Mouse (Mus musculus): ENCODE results near the gene Krtap10-4. TPM values are rescaled to one million over a fixed set of nuclear protein-coding genes. Genes with fewer than 3 reads are reported as not detected.
"Not testable (repeated sequence)": the region's sequence is repeated elsewhere in the genome, so short reads cannot be mapped to it uniquely, and the experiment has no call there.

The Krtap10-4 gene
- polyA plus RNA-seq, 1 experiment = not detected

- no peak overlapping the region for H3K27ac ChIP-seq (ENCODE audit: insufficient read depth, low read length)
- no peaks in the 10 kb centered on the region for H3K4me1 ChIP-seq (ENCODE audit: control insufficient read depth, insufficient read depth, low read length)
- no peak overlapping the region for H3K4me3 ChIP-seq (ENCODE audit: insufficient read depth, low read length)
- TF ChIP-seq POLR2A (IDR thresholded peaks at IDR 0.05; ENCODE audit: low read depth, low read length) = no peak
- no peak for TF ChIP-seq CTCF (IDR thresholded peaks at IDR 0.05; ENCODE audit: borderline replicate concordance, insufficient read depth, low read length)
Observed at GRCm38 (mm10) chr10:77797677-77798076, 29.2 kb downstream of the Krtap10-4 start.

- no peaks in the 10 kb centered on the region for H3K4me1 ChIP-seq (ENCODE audit: control insufficient read depth, insufficient read depth, low read length)
- TF ChIP-seq CTCF (IDR thresholded peaks at IDR 0.05; ENCODE audit: borderline replicate concordance, insufficient read depth, low read length) (no peak), POLR2A (IDR thresholded peaks at IDR 0.05; ENCODE audit: low read depth, low read length) (no peak)
- H3K27ac ChIP-seq (ENCODE audit: insufficient read depth, low read length) = no peak within 1 kb of the TSS
- H3K4me3 ChIP-seq (ENCODE audit: insufficient read depth, low read length) = no peak within 1 kb of the TSS
Observed at GRCm38 (mm10) chr10:77794976-77795375, 31.9 kb downstream of the Krtap10-4 start, which contains the start of gene Gm9639. Gene Gm9639, minus strand, starts transcription at chr10:77795076.

- TF ChIP-seq CTCF (IDR thresholded peaks at IDR 0.05; ENCODE audit: borderline replicate concordance, insufficient read depth, low read length) = no peak
- TF ChIP-seq POLR2A (IDR thresholded peaks at IDR 0.05; ENCODE audit: low read depth, low read length) = no peak
- Histone ChIP-seq H3K4me3 (ENCODE audit: insufficient read depth, low read length) (no peak overlapping the region), H3K27ac (ENCODE audit: insufficient read depth, low read length) (no peak overlapping the region), H3K4me1 (ENCODE audit: control insufficient read depth, insufficient read depth, low read length) (no peaks in the 10 kb centered on the region)
Observed at GRCm38 (mm10) chr10:77788621-77789020, 38.3 kb downstream of the Krtap10-4 start.

GRCm38 (mm10) chr10:77787876-77788275 lies 39.0 kb downstream of the Krtap10-4 start, which contains the start of gene Gm7137:
Gene Gm7137, minus strand, starts transcription at chr10:77788200.
- H3K4me3 ChIP-seq (ENCODE audit: insufficient read depth, low read length); H3K4me1 ChIP-seq (ENCODE audit: control insufficient read depth, insufficient read depth, low read length); H3K27ac ChIP-seq (ENCODE audit: insufficient read depth, low read length): not testable (repeated sequence)

GRCm38 (mm10) chr10:77783396-77783795 lies 43.5 kb downstream of the Krtap10-4 start:
- not testable (repeated sequence) for H3K4me1 ChIP-seq (ENCODE audit: control insufficient read depth, insufficient read depth, low read length); H3K4me3 ChIP-seq (ENCODE audit: insufficient read depth, low read length); H3K27ac ChIP-seq (ENCODE audit: insufficient read depth, low read length)

GRCm38 (mm10) chr10:77782442-77782841 lies 44.5 kb downstream of the Krtap10-4 start, which contains the start of gene Gm3250:
Gene Gm3250, minus strand, starts transcription at chr10:77782542.
- H3K4me3 ChIP-seq (ENCODE audit: insufficient read depth, low read length); H3K4me1 ChIP-seq (ENCODE audit: control insufficient read depth, insufficient read depth, low read length); H3K27ac ChIP-seq (ENCODE audit: insufficient read depth, low read length): not testable (repeated sequence)

GRCm38 (mm10) chr10:77776844-77777243 lies 50.1 kb downstream of the Krtap10-4 start, which contains the start of gene Gm7138:
Gene Gm7138, minus strand, starts transcription at chr10:77776944.
- not testable (repeated sequence) for H3K4me3 ChIP-seq (ENCODE audit: insufficient read depth, low read length); H3K4me1 ChIP-seq (ENCODE audit: control insufficient read depth, insufficient read depth, low read length); H3K27ac ChIP-seq (ENCODE audit: insufficient read depth, low read length)

Other genes starting within 250 kb of the Krtap10-4 start
- gene Pttg1ip, start 245.4 kb downstream of the Krtap10-4 start, polyA plus RNA-seq (2011; ENCODE audit: insufficient read length, low read depth, missing spikeins) = 138 and 151 TPM in 2 replicates
- 130 and 167 TPM in 2 replicates for gene Sumo3, start 221.0 kb downstream of the Krtap10-4 start, polyA plus RNA-seq (2011; ENCODE audit: insufficient read length, low read depth, missing spikeins)
- gene Gm49325, start 220.9 kb downstream of the Krtap10-4 start, polyA plus RNA-seq (2011; ENCODE audit: insufficient read length, low read depth, missing spikeins) = 31.7 and 53.4 TPM in 2 replicates
- gene Ube2g2, start 204.8 kb downstream of the Krtap10-4 start, polyA plus RNA-seq (2011; ENCODE audit: insufficient read length, low read depth, missing spikeins) = 62.1 and 63.8 TPM in 2 replicates
- gene Tspear, start 140.5 kb downstream of the Krtap10-4 start, polyA plus RNA-seq (2011; ENCODE audit: insufficient read length, low read depth, missing spikeins) = not detected in 2 replicates
- gene Gm19402, start 136.3 kb downstream of the Krtap10-4 start, polyA plus RNA-seq (2011; ENCODE audit: insufficient read length, low read depth, missing spikeins) = not detected in 2 replicates
- gene Gm9508, start 129.9 kb downstream of the Krtap10-4 start, polyA plus RNA-seq (2011; ENCODE audit: insufficient read length, low read depth, missing spikeins) = not detected in 2 replicates
- not detected in 2 replicates for gene Gm10272, start 120.5 kb downstream of the Krtap10-4 start, polyA plus RNA-seq (2011; ENCODE audit: insufficient read length, low read depth, missing spikeins)
- gene Gm10024, start 115.6 kb downstream of the Krtap10-4 start, polyA plus RNA-seq (2011; ENCODE audit: insufficient read length, low read depth, missing spikeins) = not detected in 2 replicates
- not detected in 2 replicates for gene Gm10142, start 111.3 kb downstream of the Krtap10-4 start, polyA plus RNA-seq (2011; ENCODE audit: insufficient read length, low read depth, missing spikeins)
- gene Krtap12-1, start 106.5 kb downstream of the Krtap10-4 start, polyA plus RNA-seq (2011; ENCODE audit: insufficient read length, low read depth, missing spikeins) = not detected in 2 replicates
- not detected in 2 replicates for gene Gm10100, start 100.6 kb downstream of the Krtap10-4 start, polyA plus RNA-seq (2011; ENCODE audit: insufficient read length, low read depth, missing spikeins)
- gene Gm18596, start 84.5 kb downstream of the Krtap10-4 start, polyA plus RNA-seq (2011; ENCODE audit: insufficient read length, low read depth, missing spikeins) = not detected in 2 replicates
- not detected in 2 replicates for gene Gm9736, start 75.7 kb downstream of the Krtap10-4 start, polyA plus RNA-seq (2011; ENCODE audit: insufficient read length, low read depth, missing spikeins)
- not detected in 2 replicates for gene Gm3233, start 67.4 kb downstream of the Krtap10-4 start, polyA plus RNA-seq (2011; ENCODE audit: insufficient read length, low read depth, missing spikeins)
- not detected in 2 replicates for gene Gm3238, start 55.8 kb downstream of the Krtap10-4 start, polyA plus RNA-seq (2011; ENCODE audit: insufficient read length, low read depth, missing spikeins)
- gene Gm7138, start 50.2 kb downstream of the Krtap10-4 start, polyA plus RNA-seq (2011; ENCODE audit: insufficient read length, low read depth, missing spikeins) = not detected in 2 replicates
- gene Gm3250, start 44.6 kb downstream of the Krtap10-4 start, polyA plus RNA-seq (2011; ENCODE audit: insufficient read length, low read depth, missing spikeins) = not detected in 2 replicates
- not detected in 2 replicates for gene Gm7137, start 38.9 kb downstream of the Krtap10-4 start, polyA plus RNA-seq (2011; ENCODE audit: insufficient read length, low read depth, missing spikeins)
- not detected in 2 replicates for gene Gm9639, start 32.0 kb downstream of the Krtap10-4 start, polyA plus RNA-seq (2011; ENCODE audit: insufficient read length, low read depth, missing spikeins)
- gene Gm19668, start 28.0 kb downstream of the Krtap10-4 start, polyA plus RNA-seq (2011; ENCODE audit: insufficient read length, low read depth, missing spikeins) = not detected in 2 replicates
- gene Gm9507, start 15.3 kb downstream of the Krtap10-4 start, polyA plus RNA-seq (2011; ENCODE audit: insufficient read length, low read depth, missing spikeins) = not detected in 2 replicates
- not detected in 2 replicates for gene Gm2696, start 12.4 kb downstream of the Krtap10-4 start, polyA plus RNA-seq (2011; ENCODE audit: insufficient read length, low read depth, missing spikeins)
- not detected in 2 replicates for gene Krtap10-10, start 8.9 kb upstream of the Krtap10-4 start, polyA plus RNA-seq (2011; ENCODE audit: insufficient read length, low read depth, missing spikeins)
- gene Gm36176, start 19.7 kb upstream of the Krtap10-4 start, polyA plus RNA-seq (2011; ENCODE audit: insufficient read length, low read depth, missing spikeins) = not detected in 2 replicates
- not detected in 2 replicates for gene Gm10318, start 25.8 kb upstream of the Krtap10-4 start, polyA plus RNA-seq (2011; ENCODE audit: insufficient read length, low read depth, missing spikeins)
- gene Gm3285, start 34.9 kb upstream of the Krtap10-4 start, polyA plus RNA-seq (2011; ENCODE audit: insufficient read length, low read depth, missing spikeins) = not detected in 2 replicates
- 1.8 and 1.9 TPM in 2 replicates for gene Lrrc3, start 75.4 kb upstream of the Krtap10-4 start, polyA plus RNA-seq (2011; ENCODE audit: insufficient read length, low read depth, missing spikeins)
- not detected in 2 replicates for gene Trpm2, start 143.5 kb upstream of the Krtap10-4 start, polyA plus RNA-seq (2011; ENCODE audit: insufficient read length, low read depth, missing spikeins)
- 10.5 and 11.9 TPM in 2 replicates for gene 1810043G02Rik, start 151.4 kb upstream of the Krtap10-4 start, polyA plus RNA-seq (2011; ENCODE audit: insufficient read length, low read depth, missing spikeins)
- 46.8 and 59.8 TPM in 2 replicates for gene Pfkl, start 183.0 kb upstream of the Krtap10-4 start, polyA plus RNA-seq (2011; ENCODE audit: insufficient read length, low read depth, missing spikeins)
- 0.45 and 1.6 TPM in 2 replicates for gene Dnmt3l, start 214.9 kb upstream of the Krtap10-4 start, polyA plus RNA-seq (2011; ENCODE audit: insufficient read length, low read depth, missing spikeins)
- not detected in 2 replicates for gene Aire, start 216.5 kb upstream of the Krtap10-4 start, polyA plus RNA-seq (2011; ENCODE audit: insufficient read length, low read depth, missing spikeins)
- 0.98 TPM in 1 of 2 replicates, not detected in the other for gene Icosl, start 242.2 kb upstream of the Krtap10-4 start, polyA plus RNA-seq (2011; ENCODE audit: insufficient read length, low read depth, missing spikeins)